ENCODE assay signal across 7 mouse cellular contexts in the genomic region with DNA sequence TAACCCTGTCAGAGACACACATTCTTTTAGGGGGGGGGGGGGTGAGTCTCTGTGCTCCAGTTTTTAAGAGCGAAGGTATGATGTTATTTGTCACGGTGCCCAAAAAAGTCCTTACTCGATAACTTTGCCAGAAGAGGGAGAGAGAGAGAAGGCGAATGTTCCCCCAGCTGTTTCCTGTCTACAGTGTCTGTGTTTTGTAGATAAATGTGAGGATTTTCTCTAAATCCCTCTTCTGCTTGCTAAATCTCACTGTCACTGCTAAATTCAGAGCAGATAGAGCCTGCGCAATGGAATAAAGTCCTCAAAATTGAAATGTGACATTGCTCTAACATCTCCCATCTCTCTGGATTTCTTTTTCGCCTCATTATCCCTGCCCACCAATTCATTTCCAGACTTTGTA. TPM values are rescaled to one million over a fixed set of nuclear protein-coding genes. Genes with fewer than 3 reads are reported as not detected.
DNase-seq lines count a peak whose midpoint lies in the region; ATAC-seq lines count a peak whose summit lies in the region.

No protein-coding gene starts in this region.

- H3K9ac ChIP-seq in heart, embryonic 12.5 days = no peak overlapping the region
- H3K9ac ChIP-seq in midbrain, embryonic 14.5 days (replicated peaks; ENCODE audit: low read length) = no peak overlapping the region

- peak overlapping the region; percentile 85 for H3K27ac ChIP-seq in heart, embryonic 12.5 days (ENCODE audit: poor library complexity, severe bottlenecking)
- H3K27ac ChIP-seq in midbrain, embryonic 14.5 days (replicated peaks; ENCODE audit: low read depth, low read length) = 0 out of 2 replicates have a peak overlapping the region, but pooled peaks have one; percentile 8

- peak; percentile 42 for DNase-seq in 416B (ENCODE audit: low read depth)
- DNase-seq in brain, adult 2 months (ENCODE audit: low read depth, low spot score) = peak; percentile 61
- peak; percentile 43 for DNase-seq in kidney, postnatal 10 days
- DNase-seq in midbrain, embryonic 14.5 days = peak; percentile 52
- no peak for DNase-seq in ovary, postnatal 36 days (ENCODE audit: low spot score)
- no peak for DNase-seq in left cerebral cortex, adult 11 months (ENCODE audit: low spot score)

- peaks cover 2% of the 10 kb centered on the region; the same call in 1 of the 2 replicates for H3K36me3 ChIP-seq in heart, embryonic 12.5 days
- H3K36me3 ChIP-seq in midbrain, embryonic 14.5 days (ENCODE audit: control insufficient read depth, insufficient read depth, low read length) = no peaks in the 10 kb centered on the region

- no peaks in the 10 kb centered on the region; the same call in 1 of the 2 replicates for H3K9me3 ChIP-seq in heart, embryonic 12.5 days (replicated peaks)
- no peaks in the 10 kb centered on the region for H3K9me3 ChIP-seq in midbrain, embryonic 14.5 days (ENCODE audit: control insufficient read depth, low read length)

- no peaks in the 10 kb centered on the region for H3K27me3 ChIP-seq in heart, embryonic 12.5 days (replicated peaks)
- no peaks in the 10 kb centered on the region for H3K27me3 ChIP-seq in midbrain, embryonic 14.5 days (ENCODE audit: control insufficient read depth, insufficient read depth, low read length)

- H3K4me2 ChIP-seq in heart, embryonic 12.5 days = peak overlapping the region; percentile 80
- peak overlapping the region; percentile 84 for H3K4me2 ChIP-seq in midbrain, embryonic 14.5 days (ENCODE audit: low read length)

- H3K4me1 ChIP-seq in heart, embryonic 12.5 days (replicated peaks) = peaks cover 50% of the 10 kb centered on the region
- H3K4me1 ChIP-seq in midbrain, embryonic 14.5 days (ENCODE audit: control insufficient read depth, insufficient read depth, low read length) = peaks cover 26% of the 10 kb centered on the region

- 24% methylated on average over 6 of the region's 6 CpGs for WGBS in heart, embryonic 12.5 days
- 39% methylated on average over 6 of the region's 6 CpGs for WGBS in midbrain, embryonic 14.5 days

- H3K4me3 ChIP-seq in heart, embryonic 12.5 days = peak overlapping the region; percentile 69
- H3K4me3 ChIP-seq in midbrain, embryonic 14.5 days (replicated peaks; ENCODE audit: low read depth, low read length) = no peak overlapping the region

- 0 out of 2 replicates have a peak, but pooled peaks have one; percentile 30 for ATAC-seq in heart, embryonic 12.5 days (ENCODE audit: insufficient number of reproducible peaks, low FRiP score)
- no peak for ATAC-seq in midbrain, embryonic 14.5 days (ENCODE audit: low FRiP score, low TSS enrichment)

RNA-seq across cellular contexts. Expression of a gene that starts 0.9 kb away (rescaled TPM):
- polyA plus RNA-seq in heart, embryonic 12.5 days (2016; fragmentation: Nextera tagmentation; extraction: Ambion mirVana) = 49.9 and 50.6 TPM in 2 replicates
- polyA plus RNA-seq in midbrain, embryonic 14.5 days (2014; fragmentation: Nextera tagmentation; extraction: Ambion mirVana) = 9.7 and 10.4 TPM in 2 replicates

Comparison
In these comparisons a context has a peak if more than half of its experiments do, and no peak if none do; other contexts are left out.
1. DNase-seq: peak in 416B (single experiment), brain, adult 2 months (single experiment), kidney, postnatal 10 days (single experiment) and midbrain, embryonic 14.5 days (single experiment); none in ovary, postnatal 36 days (single experiment) and left cerebral cortex, adult 11 months (single experiment).